8 mouse cellular contexts compared by ENCODE assay signal in the genomic region with DNA sequence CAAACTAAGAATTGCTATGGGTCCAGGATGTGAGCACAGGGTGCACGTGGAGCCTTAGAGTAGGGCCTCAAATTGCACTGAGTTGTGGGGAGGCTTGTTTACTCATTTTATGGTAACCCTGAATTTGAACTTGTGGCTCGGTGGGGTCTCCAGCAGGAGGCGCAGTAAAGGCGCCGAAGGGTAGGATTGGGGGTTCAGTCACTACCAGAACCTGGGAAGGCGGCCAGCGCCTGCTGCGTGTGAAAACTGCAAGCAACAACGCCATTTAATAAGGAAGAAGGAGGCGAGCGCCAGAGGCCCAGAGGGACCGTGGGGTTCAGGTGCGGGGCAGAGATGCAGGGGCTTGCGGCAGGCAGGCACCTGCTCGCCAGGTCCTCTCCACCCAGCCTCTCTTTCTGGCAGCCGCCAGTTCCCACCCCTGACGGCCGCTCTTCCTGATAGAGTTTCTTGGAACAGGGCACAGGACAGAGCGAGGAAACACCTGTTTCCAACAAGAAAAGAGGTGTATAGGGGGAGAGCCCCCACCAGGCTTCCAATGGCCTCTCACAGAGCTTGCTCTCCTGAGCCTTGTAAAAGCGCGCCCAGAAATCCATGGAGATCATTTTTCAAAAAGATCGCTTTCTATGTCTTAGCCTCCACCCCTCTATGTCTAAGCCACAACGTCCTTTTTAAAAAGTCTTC. TPM values are rescaled to one million over a fixed set of nuclear protein-coding genes. Genes with fewer than 3 reads are reported as not detected.
DNase-seq lines count a peak whose midpoint lies in the region; ATAC-seq lines count a peak whose summit lies in the region.

No protein-coding gene starts in this region.

- no peak overlapping the region for H3K9ac ChIP-seq in kidney, embryonic 14.5 days (ENCODE audit: low read depth, low read length)
- no peak overlapping the region; the same call in 1 of the 2 replicates for H3K9ac ChIP-seq in hindbrain, embryonic 16.5 days (ENCODE audit: low read depth, low read length)
- no peak overlapping the region; the same call in 1 of the 2 replicates for H3K9ac ChIP-seq in midbrain, embryonic 12.5 days (replicated peaks)

- H3K9me3 ChIP-seq in kidney, embryonic 14.5 days (ENCODE audit: control insufficient read depth, low read length) = no peaks in the 10 kb centered on the region
- H3K9me3 ChIP-seq in forebrain, embryonic 10.5 days = no peaks in the 10 kb centered on the region
- H3K9me3 ChIP-seq in hindbrain, embryonic 16.5 days (ENCODE audit: control insufficient read depth, low read length) = no peaks in the 10 kb centered on the region
- H3K9me3 ChIP-seq in midbrain, embryonic 12.5 days = no peaks in the 10 kb centered on the region

- no peaks in the 10 kb centered on the region for H3K4me1 ChIP-seq in kidney, embryonic 14.5 days (ENCODE audit: control insufficient read depth, insufficient read depth, low read length)
- H3K4me1 ChIP-seq in forebrain, embryonic 10.5 days = peaks cover 15% of the 10 kb centered on the region
- H3K4me1 ChIP-seq in hindbrain, embryonic 16.5 days (ENCODE audit: control insufficient read depth, insufficient read depth, low read depth, low read length) = no peaks in the 10 kb centered on the region; the same call in 1 of the 2 replicates
- H3K4me1 ChIP-seq in midbrain, embryonic 12.5 days = peaks cover 2% of the 10 kb centered on the region; the same call in 1 of the 2 replicates

- H3K27ac ChIP-seq in kidney, embryonic 14.5 days (ENCODE audit: low read depth, low read length) = no peak overlapping the region
- H3K27ac ChIP-seq in forebrain, embryonic 10.5 days = no peak overlapping the region
- H3K27ac ChIP-seq in hindbrain, embryonic 16.5 days (ENCODE audit: low read depth, low read length) = no peak overlapping the region
- H3K27ac ChIP-seq in midbrain, embryonic 12.5 days (replicated peaks) = no peak overlapping the region

- H3K27me3 ChIP-seq in kidney, embryonic 14.5 days (ENCODE audit: control insufficient read depth, insufficient read depth, low read length) = peaks cover 36% of the 10 kb centered on the region
- H3K27me3 ChIP-seq in forebrain, embryonic 10.5 days (ENCODE audit: poor library complexity, severe bottlenecking) = peaks cover 81% of the 10 kb centered on the region
- H3K27me3 ChIP-seq in hindbrain, embryonic 16.5 days (replicated peaks; ENCODE audit: control insufficient read depth, insufficient read depth, low read length) = peaks cover 23% of the 10 kb centered on the region
- peaks cover 57% of the 10 kb centered on the region for H3K27me3 ChIP-seq in midbrain, embryonic 12.5 days

- no peaks in the 10 kb centered on the region for H3K36me3 ChIP-seq in kidney, embryonic 14.5 days (ENCODE audit: control insufficient read depth, insufficient read depth, low read length)
- H3K36me3 ChIP-seq in forebrain, embryonic 10.5 days (replicated peaks) = no peaks in the 10 kb centered on the region
- no peaks in the 10 kb centered on the region for H3K36me3 ChIP-seq in hindbrain, embryonic 16.5 days (ENCODE audit: control insufficient read depth, insufficient read depth, low read length)
- no peaks in the 10 kb centered on the region for H3K36me3 ChIP-seq in midbrain, embryonic 12.5 days

- peak; percentile 55 for ATAC-seq in kidney, embryonic 14.5 days (ENCODE audit: low FRiP score, low TSS enrichment)
- ATAC-seq in hindbrain, embryonic 16.5 days = peak; percentile 22; the same call in 1 of the 2 replicates
- peak; percentile 16; the same call in 1 of the 2 replicates for ATAC-seq in midbrain, embryonic 12.5 days (ENCODE audit: low FRiP score, low read depth)

- 27% methylated on average over 23 of the region's 23 CpGs for WGBS in kidney, embryonic 14.5 days
- WGBS in forebrain, embryonic 10.5 days = 18% methylated on average over 23 of the region's 23 CpGs
- WGBS in hindbrain, embryonic 16.5 days = 27% methylated on average over 23 of the region's 23 CpGs
- WGBS in midbrain, embryonic 12.5 days = 27% methylated on average over 22 of the region's 23 CpGs

- DNase-seq in kidney, adult 18-20 months = no peak
- DNase-seq in ZHBTc4 (ENCODE audit: low read depth, low spot score) = peak; percentile 24
- peak; percentile 14 for DNase-seq in forebrain, embryonic 10.5 days (ENCODE audit: extremely low spot score, low spot score)
- no peak for DNase-seq in frontal cortex, postnatal 14 days (ENCODE audit: low spot score in 2 of 2)
- no peak for DNase-seq in layer of hippocampus, adult 9-11 months

- H3K4me3 ChIP-seq in kidney, embryonic 14.5 days (ENCODE audit: low read length) = peak overlapping the region; percentile 37
- peak overlapping the region; percentile 50 for H3K4me3 ChIP-seq in forebrain, embryonic 10.5 days
- H3K4me3 ChIP-seq in hindbrain, embryonic 16.5 days (ENCODE audit: low read length) = peak overlapping the region; percentile 47
- peak overlapping the region; percentile 42 for H3K4me3 ChIP-seq in midbrain, embryonic 12.5 days

- H3K4me2 ChIP-seq in kidney, embryonic 14.5 days (replicated peaks; ENCODE audit: low read depth, low read length) = peak overlapping the region; percentile 55
- H3K4me2 ChIP-seq in hindbrain, embryonic 16.5 days (ENCODE audit: low read length) = peak overlapping the region; percentile 69
- H3K4me2 ChIP-seq in midbrain, embryonic 12.5 days (replicated peaks) = peak overlapping the region; percentile 60

RNA-seq across cellular contexts. Expression of gene Fgf16, which starts 1.1 kb away (rescaled TPM):
- polyA plus RNA-seq in kidney, embryonic 14.5 days (2014; fragmentation: Nextera tagmentation; extraction: Ambion mirVana) = not detected in 2 replicates
- polyA plus RNA-seq in forebrain, embryonic 10.5 days (2016; fragmentation: Nextera tagmentation; extraction: Ambion mirVana) = 0.09 TPM in 2 replicates
- polyA plus RNA-seq in hindbrain, embryonic 16.5 days (2015; fragmentation: Nextera tagmentation; extraction: Ambion mirVana) = 0.09 and 0.13 TPM in 2 replicates
- polyA plus RNA-seq in midbrain, embryonic 12.5 days (2016; fragmentation: Nextera tagmentation; extraction: Ambion mirVana) = not detected in 2 replicates

Comparison
In these comparisons a context has a peak if more than half of its experiments do, and no peak if none do; other contexts are left out.
1. DNase-seq: peak in ZHBTc4 (single experiment) and forebrain, embryonic 10.5 days (single experiment); none in kidney, adult 18-20 months (single experiment), frontal cortex, postnatal 14 days (0 of 2) and layer of hippocampus, adult 9-11 months (single experiment).
2. Peak in every context shown above with its lines, with median percentiles within 50 percentile points of each other: ATAC-seq, H3K4me2 ChIP-seq and H3K4me3 ChIP-seq.